Mouse (Mus musculus): ENCODE data around the gene Mtr. TPM values are rescaled to one million over a fixed set of nuclear protein-coding genes. Genes with fewer than 3 reads are reported as not detected.
A peak's percentile ranks its signal among the peaks of the same experiment; 100 is the strongest.

The Mtr gene
- total and polyA plus RNA-seq, 2 experiments from 2014 or later, result 9.8 to 25.3 TPM

DNA sequence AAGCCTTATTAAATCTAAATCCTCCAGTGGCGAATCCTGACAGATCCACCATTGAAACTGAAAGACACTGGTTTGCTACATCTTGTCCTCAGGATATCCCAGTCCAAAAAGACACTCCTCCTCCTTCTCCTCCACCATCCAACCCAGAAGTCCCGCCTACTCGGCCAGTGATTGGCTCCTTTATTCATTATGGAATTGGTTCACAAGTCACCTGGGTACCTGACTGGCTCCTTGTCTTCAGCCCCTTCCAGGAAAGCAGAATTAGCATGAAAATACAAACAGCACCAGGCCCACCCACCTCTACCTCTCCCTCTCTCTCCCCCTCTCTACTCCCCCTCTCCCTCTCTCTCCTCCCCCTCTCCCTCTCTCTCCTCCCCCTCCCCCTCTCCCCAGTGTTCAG lies 81.2 kb downstream of the Mtr start:
- Histone ChIP-seq H3K9me3 (replicated peaks; ENCODE audit: control insufficient read depth, low read length) (no peaks in the 10 kb centered on the region), H3K27me3 (ENCODE audit: control insufficient read depth, insufficient read depth, low read length) (no peaks in the 10 kb centered on the region), H3K4me1 (ENCODE audit: control insufficient read depth, insufficient read depth) (0 out of 2 replicates have a peak, but pooled peaks cover 3% of the 10 kb centered on the region), H3K36me3 (replicated peaks; ENCODE audit: control insufficient read depth, insufficient read depth, low read length) (no peaks in the 10 kb centered on the region), H3K4me2 (ENCODE audit: low read depth, low read length) (no peak overlapping the region), H3K9ac (replicated peaks; ENCODE audit: low read depth, low read length) (no peak overlapping the region), H3K27ac (ENCODE audit: low read depth) (no peak overlapping the region), H3K4me3 (ENCODE audit: low read depth, low read length) (no peak overlapping the region)
- TF ChIP-seq CTCF (IDR thresholded peaks at IDR 0.05; ENCODE audit: low read depth), result no peak
- TF ChIP-seq EP300 (IDR thresholded peaks at IDR 0.05; ENCODE audit: low read depth), result no peak
- ATAC-seq (ENCODE audit: insufficient read depth, low read depth), result no peak
- 63% methylated on average over 3 of the region's 3 CpGs for WGBS
- DNase-seq (ENCODE audit: low spot score), result no peak

DNA sequence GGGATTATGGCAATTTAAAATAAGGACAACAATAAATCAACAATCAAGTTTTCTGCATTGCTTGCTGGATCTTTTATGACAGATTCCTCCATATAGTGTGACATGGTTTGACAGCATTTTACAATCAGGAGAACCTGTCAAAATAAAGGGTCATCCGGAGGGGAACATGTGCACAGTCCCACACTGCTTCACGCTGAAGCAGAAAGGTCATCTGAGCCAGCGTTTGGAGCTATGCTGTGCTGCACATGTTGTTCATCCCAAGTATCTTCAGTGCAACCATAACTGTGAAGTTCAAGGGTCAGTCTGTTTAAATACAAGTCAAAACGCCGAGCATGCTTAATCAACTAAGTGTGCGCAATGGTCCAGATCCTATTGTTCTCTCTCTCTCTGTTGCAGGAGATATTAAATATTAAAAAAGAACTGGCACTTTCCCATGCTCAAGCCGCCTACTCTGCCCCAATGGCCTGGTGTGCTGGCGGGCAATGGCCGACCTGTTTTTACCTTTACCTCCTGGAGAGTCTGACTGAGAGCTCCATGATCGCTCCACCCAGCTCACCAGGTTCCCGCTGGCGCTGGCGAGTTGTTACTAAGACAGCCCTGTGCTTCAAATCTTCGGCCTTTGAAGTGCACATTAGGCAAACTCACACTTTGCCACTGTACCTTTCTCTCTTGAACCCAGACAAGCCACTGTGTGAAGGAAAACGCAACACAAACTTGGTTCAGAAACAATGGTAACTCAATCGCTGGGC lies 81.8 kb downstream of the Mtr start:
- Histone ChIP-seq H3K4me1 (ENCODE audit: control insufficient read depth, insufficient read depth) (0 out of 2 replicates have a peak, but pooled peaks cover 3% of the 10 kb centered on the region), H3K36me3 (replicated peaks; ENCODE audit: control insufficient read depth, insufficient read depth, low read length) (no peaks in the 10 kb centered on the region), H3K9ac (replicated peaks; ENCODE audit: low read depth, low read length) (no peak overlapping the region), H3K9me3 (replicated peaks; ENCODE audit: control insufficient read depth, low read length) (no peaks in the 10 kb centered on the region), H3K27ac (ENCODE audit: low read depth) (no peak overlapping the region), H3K4me2 (ENCODE audit: low read depth, low read length) (no peak overlapping the region), H3K4me3 (ENCODE audit: low read depth, low read length) (no peak overlapping the region), H3K27me3 (ENCODE audit: control insufficient read depth, insufficient read depth, low read length) (no peaks in the 10 kb centered on the region)
- TF ChIP-seq CTCF (IDR thresholded peaks at IDR 0.05; ENCODE audit: low read depth), result no peak
- TF ChIP-seq EP300 (IDR thresholded peaks at IDR 0.05; ENCODE audit: low read depth), result no peak
- DNase-seq (ENCODE audit: low spot score), result no peak
- ATAC-seq (ENCODE audit: insufficient read depth, low read depth), result no peak
- 56% methylated on average over 16 of the region's 16 CpGs for WGBS

DNA sequence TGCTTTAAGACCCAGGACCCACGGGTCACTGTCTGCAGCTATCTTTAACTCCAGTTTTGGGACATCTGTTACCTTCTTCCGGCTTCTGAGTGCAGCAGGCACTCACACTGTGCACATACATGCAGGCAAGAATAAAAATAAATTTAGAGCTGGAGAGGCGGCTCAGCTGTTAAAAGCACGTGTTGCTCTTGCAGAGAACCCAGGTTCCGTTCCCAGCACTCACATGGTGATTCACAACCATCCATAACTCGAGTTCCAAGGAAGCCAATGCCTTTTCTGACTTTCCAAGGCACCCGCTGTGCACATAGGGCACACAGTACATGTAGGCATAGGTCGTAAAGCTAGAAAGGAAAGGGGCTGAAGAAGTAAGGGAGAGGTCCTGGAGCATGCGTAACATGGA lies 90.6 kb downstream of the Mtr start:
- DNase-seq (ENCODE audit: low spot score) (no peak), ATAC-seq (ENCODE audit: insufficient read depth, low read depth) (no peak)
- 60% methylated on average over 9 of the region's 9 CpGs for WGBS
- H3K9me3 ChIP-seq (replicated peaks; ENCODE audit: control insufficient read depth, low read length), result no peaks in the 10 kb centered on the region
- peaks cover 21% of the 10 kb centered on the region for H3K4me1 ChIP-seq (ENCODE audit: control insufficient read depth, insufficient read depth)
- TF ChIP-seq EP300 (IDR thresholded peaks at IDR 0.05; ENCODE audit: low read depth) (no peak), CTCF (IDR thresholded peaks at IDR 0.05; ENCODE audit: low read depth) (no peak)
- no peaks in the 10 kb centered on the region for H3K36me3 ChIP-seq (replicated peaks; ENCODE audit: control insufficient read depth, insufficient read depth, low read length)
- no peaks in the 10 kb centered on the region for H3K27me3 ChIP-seq (ENCODE audit: control insufficient read depth, insufficient read depth, low read length)
- no peak overlapping the region for H3K4me2 ChIP-seq (ENCODE audit: low read depth, low read length)
- H3K27ac ChIP-seq (ENCODE audit: low read depth), result 0 out of 2 replicates have a peak overlapping the region, but pooled peaks have one; percentile 65
- no peak overlapping the region for H3K9ac ChIP-seq (replicated peaks; ENCODE audit: low read depth, low read length)
- no peak overlapping the region for H3K4me3 ChIP-seq (ENCODE audit: low read depth, low read length)

DNA sequence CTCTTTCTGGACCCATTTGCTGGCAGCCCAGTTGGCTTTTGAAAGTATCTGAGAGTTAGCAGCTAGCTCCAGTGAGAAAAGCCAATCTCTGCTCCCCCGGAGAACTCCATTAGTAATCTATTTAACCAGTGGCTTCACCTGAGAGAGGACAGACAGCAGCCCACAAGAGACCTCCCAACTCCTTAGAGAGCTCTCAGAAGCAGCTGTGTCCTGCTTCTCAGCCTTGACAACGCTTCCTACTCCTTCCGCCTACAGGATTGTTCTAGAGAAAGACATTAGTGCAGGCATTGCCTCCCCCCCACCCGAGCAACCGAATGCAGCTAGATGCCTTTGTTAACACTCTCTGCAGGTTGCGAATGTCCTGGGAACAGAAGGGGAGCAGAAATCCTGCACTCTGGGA lies 91.5 kb downstream of the Mtr start:
- Histone ChIP-seq H3K4me2 (ENCODE audit: low read depth, low read length) (no peak overlapping the region), H3K27me3 (ENCODE audit: control insufficient read depth, insufficient read depth, low read length) (no peaks in the 10 kb centered on the region), H3K27ac (ENCODE audit: low read depth) (peak overlapping the region; percentile 65), H3K4me1 (ENCODE audit: control insufficient read depth, insufficient read depth) (peaks cover 21% of the 10 kb centered on the region), H3K9ac (replicated peaks; ENCODE audit: low read depth, low read length) (peak overlapping the region; percentile 5; the same call in 1 of the 2 replicates), H3K36me3 (replicated peaks; ENCODE audit: control insufficient read depth, insufficient read depth, low read length) (no peaks in the 10 kb centered on the region), H3K4me3 (ENCODE audit: low read depth, low read length) (no peak overlapping the region), H3K9me3 (replicated peaks; ENCODE audit: control insufficient read depth, low read length) (no peaks in the 10 kb centered on the region)
- DNase-seq (ENCODE audit: low spot score) (no peak), ATAC-seq (ENCODE audit: insufficient read depth, low read depth) (0 out of 2 replicates have a peak, but pooled peaks have one; percentile 19)
- 15% methylated on average over 6 of the region's 6 CpGs for WGBS
- TF ChIP-seq CTCF (IDR thresholded peaks at IDR 0.05; ENCODE audit: low read depth), result no peak
- no peak for TF ChIP-seq EP300 (IDR thresholded peaks at IDR 0.05; ENCODE audit: low read depth)

DNA sequence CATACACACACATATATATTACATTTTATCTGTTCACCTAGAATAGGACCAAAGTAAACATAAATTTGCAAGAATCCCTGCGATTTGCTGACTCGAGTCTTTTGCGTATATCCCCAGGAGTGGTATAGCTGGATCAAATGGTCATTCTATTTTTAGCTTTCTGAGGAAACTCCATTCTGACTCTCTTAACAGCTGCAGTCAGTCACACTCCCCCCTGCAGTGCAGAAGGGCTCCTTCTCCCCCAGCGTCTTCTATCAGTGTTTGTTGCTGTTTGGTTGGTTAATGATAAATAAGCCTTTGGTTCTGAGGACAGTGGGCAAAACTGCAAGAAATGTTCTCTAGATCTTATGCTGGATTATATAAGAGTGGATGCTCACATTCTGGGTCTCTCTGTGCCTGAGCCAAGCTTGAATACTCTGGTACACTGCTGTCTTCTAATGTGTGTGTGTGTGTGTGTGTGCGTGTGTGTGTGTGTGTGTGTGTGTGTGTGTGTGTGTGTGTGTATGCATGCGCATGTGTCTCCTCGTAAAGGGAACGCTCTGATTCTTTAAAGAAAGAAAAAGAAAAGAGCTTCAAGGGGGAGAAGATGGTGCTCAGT lies 92.4 kb downstream of the Mtr start:
- H3K4me1 ChIP-seq (ENCODE audit: control insufficient read depth, insufficient read depth), result peaks cover 21% of the 10 kb centered on the region
- DNase-seq (ENCODE audit: low spot score), result peak; percentile 82
- H3K9me3 ChIP-seq (replicated peaks; ENCODE audit: control insufficient read depth, low read length), result no peaks in the 10 kb centered on the region
- no peak overlapping the region for H3K4me3 ChIP-seq (ENCODE audit: low read depth, low read length)
- peak overlapping the region; percentile 5; the same call in 1 of the 2 replicates for H3K9ac ChIP-seq (replicated peaks; ENCODE audit: low read depth, low read length)
- TF ChIP-seq EP300 (IDR thresholded peaks at IDR 0.05; ENCODE audit: low read depth) (no peak), CTCF (IDR thresholded peaks at IDR 0.05; ENCODE audit: low read depth) (no peak)
- 34% methylated on average over 8 of the region's 8 CpGs for WGBS
- H3K27me3 ChIP-seq (ENCODE audit: control insufficient read depth, insufficient read depth, low read length), result no peaks in the 10 kb centered on the region
- H3K4me2 ChIP-seq (ENCODE audit: low read depth, low read length), result no peak overlapping the region; the same call in 1 of the 2 replicates
- H3K27ac ChIP-seq (ENCODE audit: low read depth), result peak overlapping the region; percentile 65; the same call in 1 of the 2 replicates
- no peaks in the 10 kb centered on the region for H3K36me3 ChIP-seq (replicated peaks; ENCODE audit: control insufficient read depth, insufficient read depth, low read length)
- ATAC-seq (ENCODE audit: insufficient read depth, low read depth), result peak; percentile 64
